Mouse (Mus musculus) MEL (cell line): Measurements from ENCODE around the gene Npl. TPM values are rescaled to one million over a fixed set of nuclear protein-coding genes. Genes with fewer than 3 reads are reported as not detected.

ENCODE experiments used
- DNase-seq: peaks from one replicate; pipeline ENCODE4 v3.0.0; 2011; ENCODE audit warnings: low read depth, low spot score
- H3K27ac ChIP-seq: 2 replicates; pipeline ENCODE4 v1.5.1; 2012; ENCODE audit warnings: low read depth, mild to moderate bottlenecking, control low read depth, low read length, moderate library complexity; ENCODE audit not compliant: control insufficient read depth
- H3K27me3 ChIP-seq, 2 experiments: fragments of 150-350 bp in 1 of 2; sonication (generic) in 1 of 2; 2 replicates each; pipeline ENCODE4 v1.6.1; 2012; ENCODE audit warnings: low read length in 2 of 2, mild to moderate bottlenecking in 2 of 2, improper control_type of control experiment in 1 of 2, moderate library complexity in 1 of 2; ENCODE audit not compliant: insufficient read depth in 2 of 2, control insufficient read depth in 1 of 2
- H3K36me3 ChIP-seq, 2 experiments: 2 replicates each; pipeline ENCODE4 v1.6.1; 2012 to 2014; ENCODE audit warnings: low read length in 2 of 2, improper control_type of control experiment in 1 of 2, inconsistent platforms in 1 of 2, mild to moderate bottlenecking in 1 of 2; ENCODE audit not compliant: insufficient read depth in 2 of 2, control insufficient read depth in 1 of 2
- H3K4me1 ChIP-seq, 2 experiments: fragments of 150-350 bp in 1 of 2; sonication (generic) in 1 of 2; 2 replicates each; pipeline ENCODE4 v1.6.1; 2012; ENCODE audit warnings: low read length in 2 of 2, improper control_type of control experiment in 1 of 2, mild to moderate bottlenecking in 1 of 2; ENCODE audit not compliant: insufficient read depth in 2 of 2, control insufficient read depth in 1 of 2
- H3K4me3 ChIP-seq, 2 experiments: fragments of 150-350 bp in 1 of 2; sonication (generic) in 1 of 2; 2 replicates each; pipeline ENCODE4 v1.5.1; 2012; ENCODE audit warnings: low read depth in 2 of 2, low read length in 2 of 2, mild to moderate bottlenecking in 2 of 2, moderate library complexity in 2 of 2, control low read depth in 1 of 2, improper control_type of control experiment in 1 of 2; ENCODE audit not compliant: control insufficient read depth in 1 of 2, insufficient read depth in 1 of 2
- H3K79me2 ChIP-seq: 2 replicates; pipeline ENCODE4 v1.6.1; 2012; ENCODE audit warnings: mild to moderate bottlenecking, low read length, moderate library complexity; ENCODE audit not compliant: control insufficient read depth, poor library complexity, insufficient read depth
- H3K9ac ChIP-seq: 2 replicates; pipeline ENCODE4 v1.6.1; 2012; ENCODE audit warnings: low read depth, mild to moderate bottlenecking, control low read depth, low read length, moderate library complexity; ENCODE audit not compliant: control insufficient read depth, poor library complexity, severe bottlenecking
- H3K9me3 ChIP-seq: fragments of 150-350 bp; sonication (generic); replicated peaks from 2 replicates; pipeline ENCODE4 v1.6.1; 2012; ENCODE audit warnings: mild to moderate bottlenecking, low read length, improper control_type of control experiment, moderate library complexity; ENCODE audit not compliant: insufficient read depth
- BHLHE40 ChIP-seq: IDR thresholded peaks from 2 replicates; pipeline ENCODE4 v1.6.1; 2012; ENCODE audit warnings: low read depth, mild to moderate bottlenecking, inconsistent platforms, low read length, improper control_type of control experiment, borderline replicate concordance
- CHD2 ChIP-seq: IDR thresholded peaks from 2 replicates; pipeline ENCODE4 v1.6.1; 2011; ENCODE audit warnings: low read length, improper control_type of control experiment
- CTCF ChIP-seq, 3 experiments: IDR thresholded peaks in 2 of 3; conservative IDR thresholded peaks in 1 of 3; 2 replicates each; pipeline ENCODE4 v1.5.1; 2011 to 2012; ENCODE audit warnings: low read length in 3 of 3, low read depth in 2 of 3, mild to moderate bottlenecking in 2 of 3, improper control_type of control experiment in 1 of 3, inconsistent platforms in 1 of 3, mixed read lengths in 1 of 3, moderate library complexity in 1 of 3; ENCODE audit not compliant: control insufficient read depth in 1 of 3, insufficient read depth in 1 of 3, poor library complexity in 1 of 3, severe bottlenecking in 1 of 3
- EP300 ChIP-seq, 2 experiments: IDR thresholded peaks; 2 replicates each; pipeline ENCODE4 v1.6.1; 2011; ENCODE audit warnings: improper control_type of control experiment in 2 of 2, low read length in 2 of 2, low read depth in 1 of 2, mild to moderate bottlenecking in 1 of 2
- HCFC1 ChIP-seq: IDR thresholded peaks from 2 replicates; pipeline ENCODE4 v1.6.1; 2012; ENCODE audit warnings: low read depth, mild to moderate bottlenecking, inconsistent platforms, low read length, improper control_type of control experiment, moderate library complexity
- JUND ChIP-seq: IDR thresholded peaks from 2 replicates; pipeline ENCODE4 v1.6.1; 2011; ENCODE audit warnings: low read depth, mild to moderate bottlenecking, improper control_type of control experiment, low read length
- KAT2A ChIP-seq: conservative IDR thresholded peaks from 2 replicates; pipeline ENCODE4 v1.6.1; 2012; ENCODE audit warnings: low read depth, low read length, improper control_type of control experiment, inconsistent platforms
- MAX ChIP-seq: IDR thresholded peaks from 2 replicates; pipeline ENCODE4 v1.6.1; 2011; ENCODE audit warnings: low read length, improper control_type of control experiment
- MEF2A ChIP-seq: IDR thresholded peaks from 2 replicates; pipeline ENCODE4 v1.6.1; 2014; ENCODE audit warnings: low read depth, mild to moderate bottlenecking, inconsistent platforms, low read length, improper control_type of control experiment; ENCODE audit not compliant: poor library complexity, insufficient replicate concordance, severe bottlenecking; ENCODE audit errors: extremely low read depth
- MYB ChIP-seq: IDR thresholded peaks from 2 replicates; pipeline ENCODE4 v1.6.1; 2011; ENCODE audit warnings: mild to moderate bottlenecking, low read depth, low read length, improper control_type of control experiment
- MYC ChIP-seq: IDR thresholded peaks from 2 replicates; pipeline ENCODE4 v1.6.1; 2011; ENCODE audit warnings: low read depth, mild to moderate bottlenecking, low read length, improper control_type of control experiment, moderate library complexity
- POLR2A ChIP-seq, 2 experiments: IDR thresholded peaks; 2 replicates each; pipeline ENCODE4 v1.6.1; 2011 to 2012; ENCODE audit warnings: low read length in 2 of 2, mild to moderate bottlenecking in 2 of 2, control low read depth in 1 of 2, improper control_type of control experiment in 1 of 2, low read depth in 1 of 2, moderate library complexity in 1 of 2; ENCODE audit not compliant: control insufficient read depth in 1 of 2, insufficient read depth in 1 of 2, poor library complexity in 1 of 2
- RAD21 ChIP-seq: IDR thresholded peaks from 2 replicates; pipeline ENCODE4 v1.6.1; 2011; ENCODE audit warnings: mild to moderate bottlenecking, low read depth, low read length, improper control_type of control experiment
- SIN3A ChIP-seq: IDR thresholded peaks from 2 replicates; pipeline ENCODE4 v1.6.1; 2012; ENCODE audit warnings: low read length, improper control_type of control experiment, inconsistent platforms
- SMC3 ChIP-seq: IDR thresholded peaks from 2 replicates; pipeline ENCODE4 v1.6.1; 2011; ENCODE audit warnings: low read depth, low read length, improper control_type of control experiment
- UBTF ChIP-seq: IDR thresholded peaks from 2 replicates; pipeline ENCODE4 v1.6.1; 2012; ENCODE audit warnings: low read depth, mild to moderate bottlenecking, inconsistent platforms, low read length, improper control_type of control experiment, moderate library complexity, borderline replicate concordance; ENCODE audit not compliant: insufficient read depth
- USF1 ChIP-seq: IDR thresholded peaks from 2 replicates; pipeline ENCODE4 v1.6.1; 2014; ENCODE audit warnings: low read depth, mild to moderate bottlenecking, inconsistent platforms, low read length, improper control_type of control experiment, moderate library complexity
- USF2 ChIP-seq, 2 experiments: IDR thresholded peaks; 2 replicates each; pipeline ENCODE4 v1.6.1; 2011 to 2012; ENCODE audit warnings: improper control_type of control experiment in 2 of 2, low read length in 2 of 2, borderline replicate concordance in 1 of 2, inconsistent platforms in 1 of 2, low read depth in 1 of 2, mild to moderate bottlenecking in 1 of 2; ENCODE audit not compliant: insufficient read depth in 1 of 2
- ZKSCAN1 ChIP-seq: IDR thresholded peaks from 2 replicates; pipeline ENCODE4 v1.6.1; 2012; ENCODE audit warnings: low read depth, mild to moderate bottlenecking, inconsistent platforms, low read length, improper control_type of control experiment, moderate library complexity
- ZMIZ1 ChIP-seq: IDR thresholded peaks from 2 replicates; pipeline ENCODE4 v1.6.1; 2012; ENCODE audit warnings: low read depth, mild to moderate bottlenecking, inconsistent platforms, low read length, improper control_type of control experiment, moderate library complexity
- polyA plus RNA-seq, 2 experiments: library from polyadenylated mRNA; stranded (reverse) in 1 of 2; unstranded in 1 of 2; fragments of >175 nt in 1 of 2; fragments of >200 nt in 1 of 2; gene quantifications; 2 replicates each; pipeline versions ENCODE4 v1.2.1 to v1.2.4; 2012; ENCODE audit warnings: low replicate concordance in 2 of 2, low read depth in 1 of 2; ENCODE audit not compliant: insufficient read length in 2 of 2, insufficient read depth in 1 of 2, missing spikeins in 1 of 2
- total RNA-seq: library from RNA; depleted of rRNA; stranded (reverse); fragments of 300-350 nt; gene quantifications from 2 replicates; pipeline ENCODE4 v1.2.3, GENCODE M21; 2012

Gene Npl
- total and polyA plus RNA-seq, 3 experiments = 0.08 TPM; not detected in 2

GRCm38 (mm10) chr1:153480386-153481024 lies 69.3 kb downstream of the Npl start:
- Histone ChIP-seq H3K9ac (no peak overlapping the region), H3K36me3 (peaks cover 62 to 75% of the 10 kb centered on the region in 2 experiments), H3K4me1 (peaks cover 8 to 12% of the 10 kb centered on the region in 2 experiments), H3K27me3 (no peaks in the 10 kb centered on the region), H3K9me3 (no peaks in the 10 kb centered on the region), H3K4me3 (no peak overlapping the region), H3K27ac (no peak overlapping the region), H3K79me2 (peaks cover 54% of the 10 kb centered on the region)
- TF ChIP-seq MYC (no peak), POLR2A (IDR thresholded peaks at IDR 0.05; ENCODE audit: control insufficient read depth in 1 of 2, insufficient read depth in 1 of 2, low read depth in 1 of 2, low read length in 2 of 2, poor library complexity in 1 of 2) (no peak), JUND (0 out of 2 replicates have a peak, but pooled peaks have one; percentile 45), SIN3A (0 out of 2 replicates have a peak, but pooled peaks have one; percentile 38), SMC3 (no peak; the same call in 1 of the 2 replicates), USF2 (IDR thresholded peaks at IDR 0.05; ENCODE audit: borderline replicate concordance in 1 of 2, insufficient read depth in 1 of 2, low read depth in 1 of 2, low read length in 2 of 2) (no peak), MYB (no peak), BHLHE40 (peak; percentile 18; the same call in 1 of the 2 replicates), MEF2A (no peak), CTCF (IDR thresholded peaks at IDR 0.05 in 2 of 3, conservative IDR thresholded peaks at IDR 0.05 in 1 of 3; ENCODE audit: control insufficient read depth in 1 of 3, insufficient read depth in 1 of 3, low read depth in 2 of 3, low read length in 3 of 3, poor library complexity in 1 of 3, severe bottlenecking in 1 of 3) (peak; percentile 61 to 76 (median 64)), HCFC1 (0 out of 2 replicates have a peak, but pooled peaks have one; percentile 28), ZKSCAN1 (no peak), RAD21 (no peak; the same call in 1 of the 2 replicates), EP300 (IDR thresholded peaks at IDR 0.05; ENCODE audit: low read depth in 1 of 2, low read length in 2 of 2) (no peak), UBTF (no peak), ZMIZ1 (peak; percentile 59; the same call in 1 of the 2 replicates), KAT2A (no peak), USF1 (no peak), CHD2 (no peak), MAX (no peak)
- peak; percentile 84 for DNase-seq
